Mouse (Mus musculus) kidney, adult 2 months (tissue): ENCODE measurements around the gene Zc3h18.

Experiments
- CTCF ChIP-seq: fragments of 200-500 bp; conservative IDR thresholded peaks from 2 replicates; pipeline ENCODE4 v1.5.1; 2011; ENCODE audit warnings: low read depth, mild to moderate bottlenecking, control low read depth, low read length, moderate library complexity, mixed read lengths; ENCODE audit not compliant: insufficient read depth, insufficient read length
- POLR2A ChIP-seq: fragments of 200-500 bp; IDR thresholded peaks from one replicate; pipeline ENCODE4 v1.6.1; 2011; ENCODE audit warnings: low read depth, low read length, control low read depth

GRCm38 (mm10) chr8:122430058-122430636 is 53.7 kb downstream of the Zc3h18 start:
- no peak for TF ChIP-seq POLR2A
- no peak for TF ChIP-seq CTCF
